Comparison of ENCODE assay signal across 24 mouse cellular contexts in genomic region chr2:58523894-58524293, GRCm38 (mm10). TPM values are rescaled to one million over a fixed set of nuclear protein-coding genes. Genes with fewer than 3 reads are reported as not detected.
"Had no signal": no experiment of that assay in that cellular context is flagged by ENCODE, and none has a peak within 500 bp of the region (broad histone marks: within the 10 kb centered on the region; RNA-seq: fewer than 3 reads in every experiment).

No protein-coding gene starts in this region.

- H3K27me3 ChIP-seq: midbrain, embryonic 12.5 days; neural tube, embryonic 13.5 days; neural tube, embryonic 15.5 days had no signal

- H3K4me3 ChIP-seq: midbrain, embryonic 10.5 days; midbrain, embryonic 12.5 days; myocyte; neural tube, embryonic 13.5 days; neural tube, embryonic 15.5 days had no signal

- H3K9ac ChIP-seq: lung, embryonic 14.5 days; midbrain, embryonic 12.5 days; neural tube, embryonic 13.5 days; neural tube, embryonic 15.5 days had no signal

- H3K27ac ChIP-seq: midbrain, embryonic 10.5 days; midbrain, embryonic 12.5 days; neural tube, embryonic 13.5 days; neural tube, embryonic 15.5 days had no signal

- DNase-seq: lung, embryonic 14.5 days; lung, postnatal 10 days; lung, postnatal 4 days; midbrain, embryonic 14.5 days; retina, postnatal 1 day; right cerebral cortex, adult 18-20 months; right cerebral cortex, postnatal 25 days; spleen, adult 18-20 months; thymus, adult 18-20 months; thymus, postnatal 14 days; thymus, postnatal 36 days had no signal

- ATAC-seq: midbrain, embryonic 16.5 days had no signal

- H3K36me3 ChIP-seq: midbrain, embryonic 10.5 days; midbrain, embryonic 12.5 days; neural tube, embryonic 13.5 days; neural tube, embryonic 15.5 days had no signal

- H3K4me2 ChIP-seq: lung, embryonic 14.5 days; midbrain, embryonic 12.5 days; neural tube, embryonic 13.5 days; neural tube, embryonic 15.5 days had no signal

- H3K9me3 ChIP-seq: midbrain, embryonic 10.5 days; midbrain, embryonic 12.5 days; neural tube, embryonic 13.5 days; neural tube, embryonic 15.5 days had no signal

RNA-seq across cellular contexts. Expression of gene Upp2, which starts 43.2 kb away (rescaled TPM):
- total RNA-seq: megakaryocyte-erythroid progenitor cell, adult 5-6 weeks had no signal

RNA-seq across cellular contexts. Expression of gene Gm17409, which starts 54.0 kb away (rescaled TPM):
- total RNA-seq: megakaryocyte, adult 5-6 weeks; megakaryocyte-erythroid progenitor cell, adult 5-6 weeks had no signal
- polyA plus RNA-seq: lung, embryonic 14.5 days; lung, embryonic 16.5 days; midbrain, embryonic 10.5 days; midbrain, embryonic 12.5 days; midbrain, embryonic 14.5 days; midbrain, embryonic 16.5 days; myocyte; neural tube, embryonic 11.5 days; neural tube, embryonic 13.5 days; neural tube, embryonic 15.5 days; small intestine, adult 2 months; stomach, embryonic 16.5 days; thymus, postnatal 0 days had no signal
